Mouse (Mus musculus) thymus, adult 2 months (tissue): ENCODE measurements around the gene Gm49601. TPM values are rescaled to one million over a fixed set of nuclear protein-coding genes. Genes with fewer than 3 reads are reported as not detected.

ENCODE experiments used
- DNase-seq: peaks from one replicate; pipeline ENCODE4 v3.0.0; 2021
- H3K27ac ChIP-seq: fragments of 200-500 bp; 2 replicates; pipeline ENCODE4 v1.5.1; 2012; ENCODE audit warnings: low read length, control low read depth; ENCODE audit not compliant: control insufficient read depth, insufficient read depth
- H3K27me3 ChIP-seq: fragments of 200-500 bp; 2 replicates; pipeline ENCODE4 v1.6.1; 2012; ENCODE audit warnings: mild to moderate bottlenecking, low read length, moderate library complexity, mixed read lengths; ENCODE audit not compliant: control insufficient read depth, insufficient read depth
- H3K36me3 ChIP-seq: fragments of 200-500 bp; 2 replicates; pipeline ENCODE4 v1.6.1; 2012; ENCODE audit warnings: mild to moderate bottlenecking, low read length, moderate library complexity; ENCODE audit not compliant: control insufficient read depth, insufficient read depth
- H3K4me1 ChIP-seq: fragments of 200-500 bp; replicated peaks from 2 replicates; pipeline ENCODE4 v1.6.1; 2012; ENCODE audit warnings: low read length; ENCODE audit not compliant: control insufficient read depth, insufficient read depth
- H3K4me3 ChIP-seq: fragments of 200-500 bp; 2 replicates; pipeline ENCODE4 v1.5.1; 2012; ENCODE audit warnings: mild to moderate bottlenecking, low read length, control low read depth, moderate library complexity; ENCODE audit not compliant: control insufficient read depth, insufficient read depth
- CTCF ChIP-seq: fragments of 200-500 bp; IDR thresholded peaks from 2 replicates; pipeline ENCODE4 v1.5.1; 2012; ENCODE audit warnings: mild to moderate bottlenecking, control low read depth, low read length, moderate library complexity, borderline replicate concordance; ENCODE audit not compliant: control insufficient read depth, poor library complexity, insufficient read depth; ENCODE audit errors: extremely low read depth
- POLR2A ChIP-seq: fragments of 200-500 bp; IDR thresholded peaks from 2 replicates; pipeline ENCODE4 v1.6.1; 2012; ENCODE audit warnings: mild to moderate bottlenecking, low read length, control low read depth, moderate library complexity; ENCODE audit not compliant: control insufficient read depth, poor library complexity, insufficient read depth; ENCODE audit errors: extremely low read depth
- WGBS: fragments of 180-500 bp; shearing (Covaris S2); methylation state at CpG from one replicate; pipeline ENCODE4 v1.1.7; 2018; 5-methylcytosine and 5-hydroxymethylcytosine counted together
- polyA plus RNA-seq: library from polyadenylated mRNA; depleted of rRNA; stranded (reverse); fragments of >200 nt; gene quantifications from 2 replicates; pipeline ENCODE4 v1.2.3, GENCODE M21; 2012

The Gm49601 gene
- polyA plus RNA-seq, 1 experiment, result 0.93 TPM

- no peak for DNase-seq
- Histone ChIP-seq H3K27ac (no peak overlapping the region), H3K27me3 (no peaks in the 10 kb centered on the region), H3K4me1 (no peaks in the 10 kb centered on the region), H3K4me3 (no peak overlapping the region), H3K36me3 (no peaks in the 10 kb centered on the region)
- TF ChIP-seq POLR2A (no peak), CTCF (no peak)
- 91% methylated on average over 6 of the region's 6 CpGs for WGBS
Observed at GRCm38 (mm10) chr16:18653290-18654160, 27.3 kb upstream of the Gm49601 start.

GRCm38 (mm10) chr16:18649126-18649525 lies 22.9 kb upstream of the Gm49601 start:
- no peak overlapping the region for H3K27ac ChIP-seq

GRCm38 (mm10) chr16:18645329-18645728 lies 19.1 kb upstream of the Gm49601 start:
- 87% methylated on average over 6 of the region's 6 CpGs for WGBS
- H3K4me3 ChIP-seq, result no peak overlapping the region
- no peak for TF ChIP-seq POLR2A
- no peak for TF ChIP-seq CTCF
- H3K27me3 ChIP-seq, result no peaks in the 10 kb centered on the region
- no peak for DNase-seq
- no peaks in the 10 kb centered on the region for H3K36me3 ChIP-seq
- no peaks in the 10 kb centered on the region for H3K4me1 ChIP-seq
- no peak overlapping the region for H3K27ac ChIP-seq

More at GRCm38 (mm10) chr16:18649126-18649525, 22.9 kb upstream of the Gm49601 start:
- H3K4me1 ChIP-seq, result no peaks in the 10 kb centered on the region
- no peaks in the 10 kb centered on the region for H3K27me3 ChIP-seq
- TF ChIP-seq POLR2A, result no peak
- no peak for DNase-seq
- WGBS, result 91% methylated on average over 3 of the region's 3 CpGs
- no peaks in the 10 kb centered on the region for H3K36me3 ChIP-seq
- H3K4me3 ChIP-seq, result no peak overlapping the region

GRCm38 (mm10) chr16:18644485-18644884 lies 18.3 kb upstream of the Gm49601 start:
- DNase-seq, result no peak
- Histone ChIP-seq H3K27me3 (no peaks in the 10 kb centered on the region), H3K27ac (no peak overlapping the region), H3K4me3 (no peak overlapping the region), H3K36me3 (no peaks in the 10 kb centered on the region), H3K4me1 (no peaks in the 10 kb centered on the region)
- WGBS, result 89% methylated on average over 4 of the region's 4 CpGs
- TF ChIP-seq CTCF, result no peak
- no peak for TF ChIP-seq POLR2A

GRCm38 (mm10) chr16:18643406-18643998 lies 17.3 kb upstream of the Gm49601 start:
- H3K4me3 ChIP-seq, result no peak overlapping the region
- 91% methylated on average over 11 of the region's 11 CpGs for whole genome bisulfite sequencing
- DNase-seq, result no peak
- H3K4me1 ChIP-seq, result no peaks in the 10 kb centered on the region
- TF ChIP-seq POLR2A (no peak), CTCF (no peak)
- no peaks in the 10 kb centered on the region for H3K27me3 ChIP-seq
- H3K36me3 ChIP-seq, result no peaks in the 10 kb centered on the region
- no peak overlapping the region for H3K27ac ChIP-seq

GRCm38 (mm10) chr16:18642897-18643296 lies 16.7 kb upstream of the Gm49601 start:
- WGBS, result 90% methylated on average over 4 of the region's 4 CpGs
- TF ChIP-seq POLR2A (no peak), CTCF (no peak)
- Histone ChIP-seq H3K4me1 (no peaks in the 10 kb centered on the region), H3K27ac (no peak overlapping the region), H3K27me3 (no peaks in the 10 kb centered on the region), H3K36me3 (no peaks in the 10 kb centered on the region), H3K4me3 (no peak overlapping the region)
- no peak for DNase-seq
